Mouse (Mus musculus): ENCODE measurements around the gene Pard3b. TPM values are rescaled to one million over a fixed set of nuclear protein-coding genes. Genes with fewer than 3 reads are reported as not detected.

Gene Pard3b
- polyA plus RNA-seq, 1 experiment = 0.71 TPM

DNA sequence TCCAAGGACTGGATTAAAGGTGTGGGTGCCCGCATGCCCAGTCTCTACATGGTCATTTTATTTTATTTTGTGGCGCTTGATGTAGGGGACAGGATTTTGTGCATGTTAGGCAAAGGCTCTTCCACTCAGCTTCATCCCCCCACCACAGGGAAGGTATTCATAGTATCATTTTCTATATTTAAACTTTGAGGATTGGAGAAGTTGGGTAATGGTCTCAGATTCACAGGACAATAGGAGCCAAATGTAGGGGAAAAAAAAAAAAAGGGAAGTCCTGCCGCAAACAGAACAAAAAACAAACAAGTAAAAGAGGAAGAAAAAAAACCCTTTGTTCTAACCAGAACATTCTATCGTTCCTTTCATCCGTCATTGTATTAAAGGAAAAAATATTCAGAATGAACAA is 590.5 kb downstream of the Pard3b start:
- Histone ChIP-seq H3K4me1 (replicated peaks; ENCODE audit: control insufficient read depth, insufficient read depth, low read length) (no peaks in the 10 kb centered on the region), H3K27me3 (ENCODE audit: control insufficient read depth, insufficient read depth, low read length) (no peaks in the 10 kb centered on the region), H3K27ac (ENCODE audit: control insufficient read depth, insufficient read depth, low read length) (no peak overlapping the region), H3K36me3 (ENCODE audit: control insufficient read depth, insufficient read depth, low read length) (no peaks in the 10 kb centered on the region), H3K4me3 (ENCODE audit: control insufficient read depth, insufficient read depth, low read length) (no peak overlapping the region)
- no peak for DNase-seq
- TF ChIP-seq POLR2A (IDR thresholded peaks at IDR 0.05; ENCODE audit: control insufficient read depth, extremely low read depth, insufficient read depth, low read length, poor library complexity) (no peak), CTCF (IDR thresholded peaks at IDR 0.05; ENCODE audit: borderline replicate concordance, control insufficient read depth, extremely low read depth, insufficient read depth, low read length, poor library complexity) (no peak)
- WGBS = 52% methylated on average over 5 of the region's 5 CpGs

DNA sequence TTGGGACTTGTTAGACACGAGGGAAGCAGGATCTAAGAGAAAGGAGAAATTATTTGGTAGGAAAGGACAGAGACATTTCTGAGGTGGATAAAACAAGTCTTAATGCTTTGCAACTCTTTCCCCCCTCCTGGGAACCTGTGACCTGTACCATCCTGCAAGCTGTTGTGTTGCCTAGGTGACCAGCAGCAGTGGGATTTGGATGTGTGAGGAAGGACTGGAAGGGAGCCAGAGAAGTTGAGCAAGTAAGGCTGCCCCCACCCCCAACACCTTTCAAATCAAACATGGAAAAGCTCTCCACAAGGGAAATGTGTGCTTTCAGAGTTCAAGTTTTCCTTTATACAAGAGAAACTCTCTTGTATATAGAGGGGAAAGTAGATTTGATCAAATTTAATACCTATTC is 595.4 kb downstream of the Pard3b start:
- no peak for TF ChIP-seq POLR2A (IDR thresholded peaks at IDR 0.05; ENCODE audit: control insufficient read depth, extremely low read depth, insufficient read depth, low read length, poor library complexity)
- H3K36me3 ChIP-seq (ENCODE audit: control insufficient read depth, insufficient read depth, low read length) = no peaks in the 10 kb centered on the region
- WGBS = 83% methylated on average over 1 of the region's 1 CpGs

DNA sequence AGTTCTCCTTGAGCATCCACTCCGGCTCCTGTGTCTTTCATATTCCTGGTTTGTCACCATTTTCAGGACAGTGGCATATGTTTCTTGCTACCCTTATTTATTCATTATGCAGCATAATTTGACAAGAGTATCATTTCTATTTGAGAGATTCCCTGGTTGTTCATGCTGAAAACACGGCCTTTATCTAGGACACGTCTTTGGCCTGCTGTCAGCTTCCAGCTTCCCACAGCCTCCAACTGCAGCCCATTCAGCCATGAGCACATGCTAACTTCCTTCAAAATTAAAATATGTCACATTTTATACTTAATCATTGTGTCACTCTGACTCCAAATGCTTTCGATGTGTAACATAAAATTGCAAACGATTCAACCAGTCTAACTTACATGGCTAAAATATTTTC is 596.5 kb downstream of the Pard3b start:
- H3K27ac ChIP-seq (ENCODE audit: control insufficient read depth, insufficient read depth, low read length) = no peak overlapping the region
- TF ChIP-seq POLR2A (IDR thresholded peaks at IDR 0.05; ENCODE audit: control insufficient read depth, extremely low read depth, insufficient read depth, low read length, poor library complexity) = no peak
- TF ChIP-seq CTCF (IDR thresholded peaks at IDR 0.05; ENCODE audit: borderline replicate concordance, control insufficient read depth, extremely low read depth, insufficient read depth, low read length, poor library complexity) = no peak
- H3K4me3 ChIP-seq (ENCODE audit: control insufficient read depth, insufficient read depth, low read length) = no peak overlapping the region
- H3K27me3 ChIP-seq (ENCODE audit: control insufficient read depth, insufficient read depth, low read length) = no peaks in the 10 kb centered on the region
- DNase-seq = no peak
- H3K36me3 ChIP-seq (ENCODE audit: control insufficient read depth, insufficient read depth, low read length) = no peaks in the 10 kb centered on the region
- WGBS = 94% methylated on average over 5 of the region's 5 CpGs
- H3K4me1 ChIP-seq (replicated peaks; ENCODE audit: control insufficient read depth, insufficient read depth, low read length) = no peaks in the 10 kb centered on the region

More for the DNA sequence above, 595.4 kb downstream of the Pard3b start:
- Histone ChIP-seq H3K27ac (ENCODE audit: control insufficient read depth, insufficient read depth, low read length) (no peak overlapping the region), H3K4me3 (ENCODE audit: control insufficient read depth, insufficient read depth, low read length) (no peak overlapping the region), H3K27me3 (ENCODE audit: control insufficient read depth, insufficient read depth, low read length) (no peaks in the 10 kb centered on the region), H3K4me1 (replicated peaks; ENCODE audit: control insufficient read depth, insufficient read depth, low read length) (no peaks in the 10 kb centered on the region)
- DNase-seq = no peak

DNA sequence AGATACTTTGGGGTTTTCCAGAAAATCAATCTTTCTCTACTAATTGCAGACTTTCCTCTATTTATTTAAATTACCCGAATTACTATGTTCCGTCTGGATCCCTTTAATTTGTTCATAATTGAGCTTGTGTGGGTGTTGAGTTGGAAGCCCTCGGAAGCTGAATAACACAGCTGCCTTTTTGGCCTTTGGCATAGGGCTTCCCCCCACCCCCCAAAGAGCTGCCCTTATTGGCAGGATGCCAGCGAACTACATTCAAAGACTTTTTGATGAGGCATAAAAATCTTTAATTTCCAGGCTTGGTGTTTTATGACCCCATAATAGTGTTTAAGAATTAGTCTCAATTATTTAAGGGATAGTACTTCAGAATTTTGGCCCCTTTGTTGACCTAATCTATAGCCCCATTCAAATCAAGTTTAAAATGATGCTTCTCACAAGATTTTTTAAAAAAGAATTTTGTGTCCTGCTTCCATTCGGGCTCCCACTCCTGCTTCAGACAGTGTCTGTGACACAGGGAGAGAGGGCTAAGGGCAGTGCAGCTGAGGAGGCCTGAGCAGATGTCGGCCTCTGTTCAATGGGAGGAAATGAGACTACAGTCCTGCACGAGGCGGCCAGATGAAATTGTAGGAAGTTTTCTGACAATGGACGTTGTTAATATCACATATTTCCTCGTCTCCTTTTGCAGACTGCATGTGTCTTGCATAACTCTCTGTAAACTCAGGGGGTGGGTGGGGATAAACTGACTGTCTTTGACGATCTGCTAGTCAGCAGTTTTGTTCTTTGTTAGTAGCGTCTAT is 605.8 kb downstream of the Pard3b start:
- H3K27me3 ChIP-seq (ENCODE audit: control insufficient read depth, insufficient read depth, low read length) = no peaks in the 10 kb centered on the region
- TF ChIP-seq POLR2A (IDR thresholded peaks at IDR 0.05; ENCODE audit: control insufficient read depth, extremely low read depth, insufficient read depth, low read length, poor library complexity) (no peak), CTCF (IDR thresholded peaks at IDR 0.05; ENCODE audit: borderline replicate concordance, control insufficient read depth, extremely low read depth, insufficient read depth, low read length, poor library complexity) (no peak)
- WGBS = 87% methylated on average over 12 of the region's 12 CpGs
- H3K36me3 ChIP-seq (ENCODE audit: control insufficient read depth, insufficient read depth, low read length) = no peaks in the 10 kb centered on the region
- H3K4me3 ChIP-seq (ENCODE audit: control insufficient read depth, insufficient read depth, low read length) = no peak overlapping the region
- no peaks in the 10 kb centered on the region for H3K4me1 ChIP-seq (replicated peaks; ENCODE audit: control insufficient read depth, insufficient read depth, low read length)
- no peak for DNase-seq
- H3K27ac ChIP-seq (ENCODE audit: control insufficient read depth, insufficient read depth, low read length) = no peak overlapping the region

DNA sequence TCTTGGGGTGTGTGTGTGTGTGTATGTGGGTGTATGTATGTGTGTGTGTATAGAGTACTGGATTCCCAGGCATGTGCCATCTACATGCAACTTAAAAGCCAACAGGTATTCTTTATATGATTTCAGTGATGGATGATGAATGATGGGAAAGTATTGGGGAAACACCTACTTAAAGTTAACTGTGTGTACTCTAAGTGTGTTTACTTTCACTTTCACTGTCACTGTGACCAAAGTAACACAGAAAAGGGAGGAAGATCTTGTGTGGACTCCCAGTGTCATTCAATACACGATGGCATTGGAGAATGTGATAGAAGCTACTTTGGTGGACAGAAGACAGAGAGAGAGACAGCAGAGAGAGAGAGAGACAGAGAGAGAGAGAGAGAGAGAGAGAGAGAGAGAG is 613.8 kb downstream of the Pard3b start:
- H3K27ac ChIP-seq (ENCODE audit: control insufficient read depth, insufficient read depth, low read length) = no peak overlapping the region
- H3K4me1 ChIP-seq (replicated peaks; ENCODE audit: control insufficient read depth, insufficient read depth, low read length) = no peaks in the 10 kb centered on the region
- WGBS = 64% methylated on average over 1 of the region's 1 CpGs
- H3K27me3 ChIP-seq (ENCODE audit: control insufficient read depth, insufficient read depth, low read length) = no peaks in the 10 kb centered on the region
- H3K36me3 ChIP-seq (ENCODE audit: control insufficient read depth, insufficient read depth, low read length) = no peaks in the 10 kb centered on the region
- TF ChIP-seq POLR2A (IDR thresholded peaks at IDR 0.05; ENCODE audit: control insufficient read depth, extremely low read depth, insufficient read depth, low read length, poor library complexity) (no peak), CTCF (IDR thresholded peaks at IDR 0.05; ENCODE audit: borderline replicate concordance, control insufficient read depth, extremely low read depth, insufficient read depth, low read length, poor library complexity) (no peak)
- H3K4me3 ChIP-seq (ENCODE audit: control insufficient read depth, insufficient read depth, low read length) = no peak overlapping the region
- no peak for DNase-seq

DNA sequence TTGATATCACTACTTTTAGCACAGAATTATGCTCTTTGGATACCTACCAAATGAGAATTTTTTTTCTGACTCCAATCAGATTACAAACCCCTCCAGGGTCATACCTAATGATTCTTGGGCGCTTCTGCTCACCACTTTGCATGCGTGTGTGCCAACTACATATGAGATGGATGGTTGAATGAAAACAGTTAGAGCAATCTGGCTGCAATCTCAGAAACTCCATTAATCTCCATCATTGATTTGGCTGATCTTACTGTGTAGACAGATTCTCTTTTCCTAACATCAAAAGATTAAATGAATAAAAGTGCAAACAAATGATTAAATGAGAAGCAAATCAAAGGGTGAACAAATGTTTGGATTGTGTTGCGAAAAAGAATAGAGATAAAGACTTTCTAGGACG is 615.7 kb downstream of the Pard3b start:
- H3K27ac ChIP-seq (ENCODE audit: control insufficient read depth, insufficient read depth, low read length) = no peak overlapping the region
- DNase-seq = no peak
- 98% methylated on average over 4 of the region's 4 CpGs for WGBS
- H3K4me1 ChIP-seq (replicated peaks; ENCODE audit: control insufficient read depth, insufficient read depth, low read length) = no peaks in the 10 kb centered on the region
- no peaks in the 10 kb centered on the region for H3K36me3 ChIP-seq (ENCODE audit: control insufficient read depth, insufficient read depth, low read length)
- no peak overlapping the region for H3K4me3 ChIP-seq (ENCODE audit: control insufficient read depth, insufficient read depth, low read length)
- H3K27me3 ChIP-seq (ENCODE audit: control insufficient read depth, insufficient read depth, low read length) = no peaks in the 10 kb centered on the region
- TF ChIP-seq POLR2A (IDR thresholded peaks at IDR 0.05; ENCODE audit: control insufficient read depth, extremely low read depth, insufficient read depth, low read length, poor library complexity) = no peak
- TF ChIP-seq CTCF (IDR thresholded peaks at IDR 0.05; ENCODE audit: borderline replicate concordance, control insufficient read depth, extremely low read depth, insufficient read depth, low read length, poor library complexity) = no peak

DNA sequence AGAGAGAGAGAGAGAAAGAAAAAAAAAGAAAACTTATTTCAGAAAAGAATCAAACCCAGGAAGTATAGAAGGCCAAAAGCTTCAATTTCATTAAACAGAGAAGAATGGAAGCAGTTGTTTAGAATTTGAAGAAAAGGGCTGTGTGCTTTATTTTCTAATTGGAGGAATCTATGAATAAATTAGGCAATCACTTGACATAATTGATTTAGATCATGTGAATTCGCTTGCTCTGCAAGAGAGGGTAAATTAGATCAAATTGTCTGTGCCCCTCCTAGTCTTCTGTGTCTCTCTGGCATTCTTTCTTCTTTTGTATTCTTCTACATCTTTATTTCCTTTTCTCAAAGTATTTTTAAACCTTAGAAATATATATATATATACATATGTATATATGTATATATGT is 616.3 kb downstream of the Pard3b start:
- TF ChIP-seq POLR2A (IDR thresholded peaks at IDR 0.05; ENCODE audit: control insufficient read depth, extremely low read depth, insufficient read depth, low read length, poor library complexity) = no peak
- DNase-seq = no peak
- Histone ChIP-seq H3K27ac (ENCODE audit: control insufficient read depth, insufficient read depth, low read length) (no peak overlapping the region), H3K4me1 (replicated peaks; ENCODE audit: control insufficient read depth, insufficient read depth, low read length) (no peaks in the 10 kb centered on the region), H3K4me3 (ENCODE audit: control insufficient read depth, insufficient read depth, low read length) (no peak overlapping the region), H3K36me3 (ENCODE audit: control insufficient read depth, insufficient read depth, low read length) (no peaks in the 10 kb centered on the region), H3K27me3 (ENCODE audit: control insufficient read depth, insufficient read depth, low read length) (no peaks in the 10 kb centered on the region)
- WGBS = 94% methylated on average over 1 of the region's 1 CpGs

All from thymus, adult 2 months (tissue).